ENCODE assay signal across 8 mouse cellular contexts in genomic region chr5:93044584-93045370, GRCm38 (mm10). TPM values are rescaled to one million over a fixed set of nuclear protein-coding genes. Genes with fewer than 3 reads are reported as not detected.
DNase-seq lines count a peak whose midpoint lies in the region; ATAC-seq lines count a peak whose summit lies in the region.

Gene Sowahb (minus strand): TSS chr5:93045022.

- peak within 1 kb of the TSS; percentile 57 for H3K9ac ChIP-seq in forebrain, embryonic 16.5 days (replicated peaks; ENCODE audit: low read depth, low read length)
- no peak within 1 kb of the TSS; the same call in 1 of the 2 replicates for H3K9ac ChIP-seq in liver, embryonic 15.5 days
- 0 out of 2 replicates have a peak within 1 kb of the TSS, but pooled peaks have one; percentile 29 for H3K9ac ChIP-seq in neural tube, embryonic 11.5 days (ENCODE audit: low read length)

- peak within 1 kb of the TSS; percentile 52 for H3K4me3 ChIP-seq in forebrain, embryonic 16.5 days (replicated peaks; ENCODE audit: low read length)
- H3K4me3 ChIP-seq in liver, embryonic 15.5 days (replicated peaks), result peak within 1 kb of the TSS; percentile 50
- H3K4me3 ChIP-seq in neural tube, embryonic 11.5 days (ENCODE audit: low read depth, low read length), result peak within 1 kb of the TSS; percentile 46

- peaks cover 39% of the 10 kb centered on the region for H3K27me3 ChIP-seq in forebrain, embryonic 16.5 days (replicated peaks; ENCODE audit: control insufficient read depth, insufficient read depth, low read length)
- peaks cover 68% of the 10 kb centered on the region for H3K27me3 ChIP-seq in liver, embryonic 15.5 days
- peaks cover 59% of the 10 kb centered on the region for H3K27me3 ChIP-seq in neural tube, embryonic 11.5 days (ENCODE audit: control insufficient read depth, insufficient read depth, low read length)

- ATAC-seq in cerebellum, adult (ENCODE audit: insufficient number of reproducible peaks, low FRiP score, low TSS enrichment), result peak; percentile 75
- ATAC-seq in forebrain, embryonic 16.5 days, result peak; percentile 67
- peak; percentile 85 for ATAC-seq in liver, embryonic 15.5 days (ENCODE audit: insufficient read depth)
- peak; percentile 54 for ATAC-seq in neural tube, embryonic 11.5 days (ENCODE audit: insufficient read depth, low FRiP score, low TSS enrichment)

- H3K4me1 ChIP-seq in forebrain, embryonic 16.5 days (replicated peaks; ENCODE audit: control insufficient read depth, insufficient read depth, low read length), result peaks cover 19% of the 10 kb centered on the region
- H3K4me1 ChIP-seq in liver, embryonic 15.5 days (replicated peaks), result peaks cover 2% of the 10 kb centered on the region; the same call in 1 of the 2 replicates
- peaks cover 14% of the 10 kb centered on the region for H3K4me1 ChIP-seq in neural tube, embryonic 11.5 days (ENCODE audit: control insufficient read depth, insufficient read depth, low read length)

- no peak for DNase-seq in cerebellum, postnatal 4 days (ENCODE audit: low spot score in 2 of 2)
- peak; percentile 92 for DNase-seq in cerebellum, adult 11-12 months
- peak; percentile 88 to 90 for DNase-seq in kidney, adult 8-10 months
- peak; percentile 43 for DNase-seq in neural tube, embryonic 11.5 days (ENCODE audit: low spot score)
- DNase-seq in yolk sac, embryonic 10.5 days (ENCODE audit: low spot score), result peak; percentile 91

- no peak within 1 kb of the TSS for H3K27ac ChIP-seq in forebrain, embryonic 16.5 days (ENCODE audit: low read length)
- H3K27ac ChIP-seq in liver, embryonic 15.5 days (replicated peaks), result peak within 1 kb of the TSS; percentile 48; the same call in 1 of the 2 replicates
- no peak within 1 kb of the TSS for H3K27ac ChIP-seq in neural tube, embryonic 11.5 days (ENCODE audit: low read depth, low read length)

- no peaks in the 10 kb centered on the region for H3K36me3 ChIP-seq in forebrain, embryonic 16.5 days (ENCODE audit: control insufficient read depth, insufficient read depth)
- no peaks in the 10 kb centered on the region for H3K36me3 ChIP-seq in liver, embryonic 15.5 days (replicated peaks)
- H3K36me3 ChIP-seq in neural tube, embryonic 11.5 days (ENCODE audit: control insufficient read depth, insufficient read depth, low read length), result no peaks in the 10 kb centered on the region

- WGBS in forebrain, embryonic 16.5 days, result under 1% methylated on average over 67 of the region's 68 CpGs
- WGBS in liver, embryonic 15.5 days (ENCODE audit: insufficient replicate concordance), result 1% methylated on average over 68 of the region's 68 CpGs
- WGBS in neural tube, embryonic 11.5 days, result 1% methylated on average over 65 of the region's 68 CpGs

- peak within 1 kb of the TSS; percentile 90 for H3K4me2 ChIP-seq in forebrain, embryonic 16.5 days (ENCODE audit: low read length)
- H3K4me2 ChIP-seq in liver, embryonic 15.5 days, result peak within 1 kb of the TSS; percentile 60
- H3K4me2 ChIP-seq in neural tube, embryonic 11.5 days (ENCODE audit: low read depth), result peak within 1 kb of the TSS; percentile 93

- H3K9me3 ChIP-seq in forebrain, embryonic 16.5 days (ENCODE audit: control insufficient read depth, low read length), result no peaks in the 10 kb centered on the region
- no peaks in the 10 kb centered on the region for H3K9me3 ChIP-seq in liver, embryonic 15.5 days (replicated peaks)
- H3K9me3 ChIP-seq in neural tube, embryonic 11.5 days (ENCODE audit: control insufficient read depth, low read length), result no peaks in the 10 kb centered on the region

RNA-seq across cellular contexts. Expression of gene Sowahb, which starts in this region (rescaled TPM):
- 0.06 TPM in 1 of 2 replicates, not detected in the other for polyA plus RNA-seq in forebrain, embryonic 16.5 days (2015; fragmentation: Nextera tagmentation; extraction: Ambion mirVana)
- 1.1 and 1.4 TPM in 2 replicates for polyA plus RNA-seq in liver, embryonic 15.5 days (2015; fragmentation: Nextera tagmentation; extraction: Ambion mirVana)
- 0.41 and 0.58 TPM in 2 replicates for polyA plus RNA-seq in neural tube, embryonic 11.5 days (2014; fragmentation: Nextera tagmentation; extraction: Ambion mirVana)

Comparison
In these comparisons a context has a peak if more than half of its experiments do, and no peak if none do; other contexts are left out.
1. DNase-seq: peak in cerebellum, adult 11-12 months (single experiment), kidney, adult 8-10 months (2 of 2) and yolk sac, embryonic 10.5 days (single experiment); none in cerebellum, postnatal 4 days (0 of 2).
2. Peak in ATAC-seq, H3K4me3 ChIP-seq, H3K9ac ChIP-seq and H3K4me2 ChIP-seq in forebrain, embryonic 16.5 days; RNA of the gene not detected or under 1 TPM.
3. Peak in DNase-seq, ATAC-seq, H3K4me3 ChIP-seq, H3K9ac ChIP-seq and H3K4me2 ChIP-seq in neural tube, embryonic 11.5 days; RNA of the gene not detected or under 1 TPM.
4. Peak in every context shown above with its lines, with median percentiles within 50 percentile points of each other: ATAC-seq, H3K4me2 ChIP-seq and H3K4me3 ChIP-seq.